Mouse (Mus musculus) bone marrow macrophage, adult 2 months (primary cell): ENCODE measurements around the gene Tmem218.

ENCODE experiments used
- CTCF ChIP-seq: IDR thresholded peaks from 2 replicates; pipeline ENCODE4 v1.5.1; 2012; ENCODE audit warnings: low read depth, mild to moderate bottlenecking, low read length, moderate library complexity
- POLR2A ChIP-seq: IDR thresholded peaks from 2 replicates; pipeline ENCODE4 v1.6.1; 2012; ENCODE audit warnings: mild to moderate bottlenecking, low read depth, low read length, borderline replicate concordance

- TF ChIP-seq CTCF = no peak
- no peak for TF ChIP-seq POLR2A
Observed at GRCm38 (mm10) chr9:37200414-37200813, 7.6 kb upstream of the Tmem218 start.
